Mouse (Mus musculus): Measurements from ENCODE around the gene B4galt3. TPM values are rescaled to one million over a fixed set of nuclear protein-coding genes. Genes with fewer than 3 reads are reported as not detected.

Gene B4galt3
- total RNA-seq, 2 experiments from 2014 or later, result 26.7 to 29.9 TPM

- no peak for DNase-seq
Measured at GRCm38 (mm10) chr1:171265971-171266744, 4.0 kb upstream of the B4galt3 start.

DNA sequence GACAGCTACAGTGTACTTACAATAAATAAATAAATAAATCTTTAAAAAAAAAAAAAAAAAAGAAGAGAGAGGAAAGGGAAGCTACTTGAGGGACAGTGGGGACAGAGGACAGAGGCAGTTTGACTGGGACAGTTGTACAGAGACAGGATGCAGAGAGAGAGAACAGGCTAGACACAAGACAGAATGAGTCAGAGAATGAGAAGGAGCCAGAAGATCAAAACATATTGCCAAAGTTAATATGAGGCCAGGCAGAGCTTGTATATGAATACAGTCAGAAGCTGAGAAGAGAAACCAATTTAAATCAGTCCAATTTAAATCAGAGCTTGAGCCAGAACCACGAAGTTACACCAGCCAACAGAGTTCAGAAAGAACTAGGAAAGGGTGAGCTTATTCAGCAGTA lies 1.8 kb upstream of the B4galt3 start:
- no peak for DNase-seq

DNA sequence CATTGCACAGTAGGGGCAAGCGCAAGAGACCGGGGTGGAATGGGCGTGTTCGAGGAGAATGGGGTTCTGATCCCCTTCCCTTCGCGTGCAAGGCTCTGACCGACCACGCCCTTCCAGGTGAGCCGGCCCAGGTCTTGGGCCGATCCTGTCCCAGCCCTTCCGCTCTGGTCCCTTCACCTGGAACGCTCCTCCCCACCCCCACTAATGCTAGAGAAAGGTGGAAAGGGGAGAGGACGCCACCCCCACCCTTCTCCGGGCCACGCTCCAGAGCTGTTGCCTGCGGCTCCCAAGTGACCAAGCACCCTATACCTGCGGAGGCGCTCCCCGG lies 409 bp downstream of the B4galt3 start:
- no peak for DNase-seq

DNA sequence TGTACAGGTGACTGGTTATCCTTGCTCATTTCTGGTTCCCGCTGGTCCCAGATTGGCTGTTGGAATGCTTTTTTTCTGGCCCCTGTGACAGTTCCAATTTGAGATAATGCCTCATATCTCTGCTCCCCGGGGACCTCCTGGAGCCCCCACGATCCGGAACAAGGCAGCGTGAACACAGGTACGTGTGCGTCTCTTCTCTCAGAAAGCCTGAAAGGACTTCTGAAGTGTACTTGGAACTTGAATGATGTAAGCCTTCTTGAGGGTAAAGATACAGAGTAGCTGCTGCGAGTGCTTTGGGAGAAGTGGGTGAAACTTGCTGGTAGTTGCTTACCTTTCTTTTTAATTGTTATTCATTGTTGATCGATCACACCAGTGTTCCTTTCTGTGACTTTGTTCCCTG lies 1.1 kb downstream of the B4galt3 start:
- DNase-seq, result no peak

GRCm38 (mm10) chr1:171271622-171272021 lies 1.5 kb downstream of the B4galt3 start:
- DNase-seq, result no peak

DNA sequence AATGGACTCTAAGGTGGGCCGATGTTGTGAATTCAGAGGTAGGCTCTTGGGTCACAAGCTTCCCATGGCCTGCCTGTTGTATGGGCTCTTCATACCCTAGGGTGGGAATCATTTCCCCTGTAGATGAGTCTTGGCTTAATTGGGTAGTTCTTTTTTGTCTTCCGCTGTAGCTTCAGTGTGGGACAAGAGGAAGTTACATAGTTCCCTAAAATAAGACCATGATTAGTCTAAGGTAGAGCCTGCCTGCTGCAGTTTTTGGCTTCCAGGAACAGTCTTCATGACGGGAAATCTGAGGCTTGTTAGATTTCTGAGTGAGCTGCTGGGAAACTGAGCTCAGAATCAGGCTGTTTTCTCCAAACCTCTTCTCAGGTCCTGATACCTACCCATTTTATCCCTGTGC lies 2.0 kb downstream of the B4galt3 start:
- no peak for DNase-seq

DNA sequence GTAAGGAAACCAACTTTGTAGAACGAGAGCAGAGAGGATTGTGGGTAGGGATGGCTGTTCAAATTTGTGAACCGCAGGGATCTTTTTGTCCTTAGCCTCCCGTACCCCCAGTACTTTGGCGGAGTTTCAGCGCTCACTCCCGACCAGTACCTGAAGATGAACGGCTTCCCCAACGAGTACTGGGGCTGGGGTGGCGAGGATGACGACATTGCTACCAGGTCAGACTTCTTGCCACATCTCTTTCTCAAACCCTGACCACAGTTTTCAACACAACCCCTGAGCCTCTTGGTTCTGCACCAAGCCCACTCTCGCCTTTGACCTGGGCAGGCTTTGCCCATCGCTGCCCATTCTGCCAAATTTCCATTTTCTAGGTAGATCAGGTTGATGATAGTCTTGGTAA lies 4.0 kb downstream of the B4galt3 start:
- DNase-seq, result no peak

- DNase-seq, result no peak
Measured at GRCm38 (mm10) chr1:171275144-171275734, 5.1 kb downstream of the B4galt3 start.

DNA sequence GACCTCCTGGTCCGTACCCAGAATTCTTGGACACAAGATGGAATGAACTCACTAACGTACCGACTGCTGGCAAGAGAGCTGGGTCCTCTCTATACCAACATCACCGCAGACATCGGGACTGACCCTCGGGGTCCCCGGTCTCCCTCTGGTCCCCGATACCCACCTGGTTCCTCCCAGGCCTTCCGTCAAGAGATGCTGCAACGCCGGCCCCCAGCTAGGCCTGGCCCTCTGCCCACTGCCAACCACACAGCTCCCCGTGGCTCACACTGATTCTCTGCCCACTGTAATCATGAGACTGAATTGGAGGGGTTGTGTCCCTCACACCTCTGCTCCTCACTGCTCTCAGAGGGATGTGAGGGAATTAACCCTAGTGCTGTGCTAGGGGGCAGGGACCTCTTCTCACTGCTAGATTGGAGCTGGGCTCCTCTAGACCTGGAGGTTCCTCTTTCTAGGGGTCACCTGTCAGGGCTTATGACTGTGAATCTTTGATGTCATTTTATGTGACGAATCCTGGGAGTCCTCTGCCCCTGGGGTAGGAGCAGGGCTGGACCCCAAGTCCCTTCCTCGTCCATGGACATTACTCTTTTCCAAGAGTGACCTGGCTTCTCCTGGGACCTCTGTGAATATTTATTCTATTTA lies 6.1 kb downstream of the B4galt3 start:
- DNase-seq, result no peak

GRCm38 (mm10) chr1:171277736-171278135 lies 7.6 kb downstream of the B4galt3 start:
- no peak for DNase-seq

- no peak for DNase-seq
Measured at GRCm38 (mm10) chr1:171278436-171278835, 8.3 kb downstream of the B4galt3 start.

DNA sequence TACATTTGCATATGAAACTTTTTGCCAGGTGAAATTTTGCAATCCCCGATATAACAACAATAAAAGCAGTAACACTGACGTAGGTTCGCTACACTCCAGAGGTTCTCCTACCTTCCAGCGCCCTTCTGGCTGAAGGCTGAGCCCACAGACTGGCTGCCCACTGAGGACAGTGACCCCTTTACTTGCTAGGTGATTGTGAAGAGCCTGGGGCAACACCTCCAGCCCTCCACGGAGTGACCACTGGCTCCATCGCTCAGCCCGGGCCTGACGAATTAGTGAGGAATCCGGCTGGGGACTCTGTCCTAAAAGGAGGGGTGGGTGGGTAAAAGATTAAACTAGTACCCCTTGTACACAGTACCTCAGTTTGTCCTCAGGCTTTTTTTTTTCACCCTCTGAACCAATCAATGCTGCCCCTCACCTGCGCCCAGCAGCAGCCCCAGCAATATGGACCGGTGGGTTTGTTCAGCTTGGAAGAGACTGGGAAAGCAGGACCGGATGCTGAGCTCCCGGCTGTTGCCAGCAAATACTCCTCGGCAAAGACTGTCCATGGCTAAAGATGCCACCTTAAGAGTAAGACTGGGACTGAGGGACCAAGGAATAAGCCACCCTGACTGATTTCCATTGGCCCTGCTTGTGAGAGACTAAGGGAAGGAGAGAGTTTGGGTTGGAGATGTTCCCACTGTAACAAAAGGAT lies 9.0 kb downstream of the B4galt3 start:
- no peak for DNase-seq

DNA sequence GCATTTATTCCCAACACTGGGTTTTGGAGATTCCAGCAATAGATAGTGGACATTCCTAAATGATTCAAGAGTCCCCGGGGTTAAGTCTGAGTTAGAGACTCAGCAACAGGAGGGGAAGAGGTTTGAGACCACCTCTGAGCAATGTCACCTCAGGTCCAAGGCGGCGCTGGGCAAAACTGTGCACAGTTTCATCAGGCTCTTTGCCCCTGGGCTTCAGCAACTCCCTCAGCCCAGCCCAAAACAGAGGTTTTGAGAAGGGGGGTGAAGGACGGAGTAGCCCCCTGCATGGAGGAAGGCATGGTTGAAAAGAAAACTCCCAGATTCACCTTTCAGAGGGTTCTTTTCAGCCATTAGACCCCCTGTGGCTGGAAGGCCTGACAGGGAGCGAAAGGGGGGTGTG lies 9.6 kb downstream of the B4galt3 start:
- DNase-seq, result no peak

- no peak for DNase-seq
Measured at GRCm38 (mm10) chr1:171280250-171280915, 10.3 kb downstream of the B4galt3 start.

- DNase-seq, result peak; percentile 90
Measured at GRCm38 (mm10) chr1:171280916-171281527, 10.9 kb downstream of the B4galt3 start, which contains the start of gene Ppox. TSS of gene Ppox (minus strand) at chr1:171281186.

GRCm38 (mm10) chr1:171281528-171281923 lies 11.4 kb downstream of the B4galt3 start:
- DNase-seq, result peak; percentile 89

GRCm38 (mm10) chr1:171282086-171282805 lies 12.1 kb downstream of the B4galt3 start:
- DNase-seq, result no peak

DNA sequence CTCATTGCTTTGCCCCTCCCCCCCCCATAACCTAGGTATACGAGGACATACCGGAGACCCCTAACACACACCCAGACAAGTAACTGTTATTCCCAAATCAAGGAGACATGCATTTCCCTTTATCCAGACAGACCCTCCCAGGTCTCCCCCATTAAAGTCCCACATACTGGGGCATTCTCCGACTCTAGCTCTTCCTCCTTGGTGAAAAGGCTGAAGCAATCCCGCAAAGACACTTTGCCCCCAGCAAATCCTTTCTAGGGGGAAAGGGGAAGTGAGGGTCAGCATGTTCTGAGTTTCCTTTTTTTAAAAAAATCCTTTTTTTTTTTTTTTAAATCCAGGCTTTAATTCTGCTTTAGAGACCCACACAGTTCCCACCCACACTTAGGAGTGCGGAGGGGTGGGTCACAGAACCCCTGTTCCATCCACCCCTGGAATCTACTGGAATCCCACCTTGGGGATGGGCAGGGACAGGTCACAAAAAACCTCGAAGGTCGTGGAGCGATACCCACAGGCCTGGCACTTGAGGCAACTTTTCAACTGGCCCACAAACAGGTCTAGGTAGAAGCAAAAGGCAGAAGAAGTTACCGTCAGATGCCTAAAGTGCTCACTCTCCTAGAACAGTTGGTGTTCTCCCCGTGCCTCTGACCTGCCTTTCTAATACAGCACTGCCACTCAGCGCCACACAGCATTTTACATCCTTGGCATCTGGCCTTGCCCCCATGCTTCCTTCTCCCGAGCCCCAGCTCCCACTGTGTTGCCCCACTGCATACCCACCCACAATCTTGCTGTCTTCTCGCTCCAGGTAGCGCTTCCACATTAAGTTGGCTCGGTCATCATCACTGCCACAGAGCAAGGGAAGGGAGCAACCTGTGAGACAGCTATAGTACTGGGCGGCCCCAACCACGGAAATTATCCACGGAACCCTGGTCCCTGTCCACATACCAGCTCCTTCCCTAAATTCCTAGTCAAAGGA lies 13.3 kb downstream of the B4galt3 start:
- no peak for DNase-seq

GRCm38 (mm10) chr1:171284491-171284890 lies 14.4 kb downstream of the B4galt3 start:
- no peak for DNase-seq
